Comparison of ENCODE assay signal across 27 mouse cellular contexts in genomic region chr11:80856827-80857226, GRCm38 (mm10). TPM values are rescaled to one million over a fixed set of nuclear protein-coding genes. Genes with fewer than 3 reads are reported as not detected.
"Had no signal": no experiment of that assay in that cellular context is flagged by ENCODE, and none has a peak within 500 bp of the region (broad histone marks: within the 10 kb centered on the region; RNA-seq: fewer than 3 reads in every experiment).

No protein-coding gene starts in this region.

- H3K9ac ChIP-seq: kidney, embryonic 15.5 days; limb, embryonic 13.5 days; liver, embryonic 14.5 days; liver, postnatal 0 days; lung, embryonic 14.5 days; midbrain, embryonic 12.5 days; midbrain, embryonic 15.5 days; neural tube, embryonic 12.5 days; neural tube, embryonic 15.5 days had no signal

- DNase-seq: kidney, adult 11 months; kidney, adult 8-10 months; kidney, postnatal 10 days; kidney, postnatal 4 days; liver; liver, postnatal 0 days; lung, embryonic 14.5 days; right cerebral cortex, adult 18-20 months; right cerebral cortex, postnatal 14 days; right cerebral cortex, postnatal 4 days; thymus, adult 2 months; thymus, postnatal 14 days had no signal

- ATAC-seq: liver, postnatal 0 days; lung, postnatal 0 days; midbrain, embryonic 15.5 days had no signal

- H3K36me3 ChIP-seq: kidney, embryonic 15.5 days; limb, embryonic 10.5 days; limb, embryonic 13.5 days; midbrain, embryonic 12.5 days; midbrain, embryonic 15.5 days; neural tube, embryonic 12.5 days; neural tube, embryonic 15.5 days had no signal

- H3K4me2 ChIP-seq: kidney, embryonic 15.5 days; limb, embryonic 13.5 days; lung, embryonic 14.5 days; midbrain, embryonic 12.5 days; midbrain, embryonic 15.5 days; neural tube, embryonic 12.5 days; neural tube, embryonic 15.5 days had no signal

- H3K9me3 ChIP-seq: kidney, embryonic 15.5 days; limb, embryonic 10.5 days; limb, embryonic 13.5 days; midbrain, embryonic 12.5 days; midbrain, embryonic 15.5 days; neural tube, embryonic 12.5 days; neural tube, embryonic 15.5 days had no signal

- H3K4me1 ChIP-seq: limb, embryonic 13.5 days; neural tube, embryonic 12.5 days had no signal

- H3K27ac ChIP-seq: kidney, embryonic 15.5 days; limb, embryonic 10.5 days; limb, embryonic 13.5 days; liver, embryonic 14.5 days; macrophage; midbrain, embryonic 12.5 days; midbrain, embryonic 15.5 days; neural tube, embryonic 12.5 days; neural tube, embryonic 15.5 days had no signal

- H3K4me3 ChIP-seq: kidney, embryonic 15.5 days; limb, embryonic 10.5 days; limb, embryonic 13.5 days; midbrain, embryonic 12.5 days; midbrain, embryonic 15.5 days; neural tube, embryonic 12.5 days; neural tube, embryonic 15.5 days had no signal

- H3K27me3 ChIP-seq: midbrain, embryonic 12.5 days; midbrain, embryonic 15.5 days; neural tube, embryonic 12.5 days; neural tube, embryonic 15.5 days had no signal

RNA-seq across cellular contexts. Expression of gene Spaca3, which starts 1.3 kb away (rescaled TPM):
- total RNA-seq: layer of hippocampus, adult 18-20 months; layer of hippocampus, postnatal 14 days; left cerebral cortex, adult 8-10 months; left cerebral cortex, postnatal 14 days; megakaryocyte, adult 5-6 weeks had no signal
- polyA plus RNA-seq: kidney, embryonic 15.5 days; limb, embryonic 10.5 days; limb, embryonic 13.5 days; liver, postnatal 0 days; lung, embryonic 14.5 days; lung, postnatal 0 days; macrophage; midbrain, embryonic 12.5 days; midbrain, embryonic 15.5 days; neural tube, embryonic 12.5 days; neural tube, embryonic 15.5 days had no signal

RNA-seq across cellular contexts. Expression of gene Tmem98, which starts 46.9 kb away (rescaled TPM):
- polyA plus RNA-seq: macrophage had no signal
